Mouse (Mus musculus) ES-Bruce4 (cell line): ENCODE measurements around the gene Igf1r.

Source experiments
- CTCF ChIP-seq: IDR thresholded peaks from one replicate; pipeline ENCODE4 v1.8.1; 2011; ENCODE audit warnings: low read depth, low read length
- POLR2A ChIP-seq: IDR thresholded peaks from one replicate; pipeline ENCODE4 v1.8.1; 2011; ENCODE audit warnings: low read length; ENCODE audit not compliant: insufficient read depth

GRCm38 (mm10) chr7:68010802-68011201 lies 58.2 kb downstream of the Igf1r start:
- TF ChIP-seq CTCF (no peak), POLR2A (no peak)
